Mouse (Mus musculus): ENCODE measurements around the gene Igfbp6.

DNA sequence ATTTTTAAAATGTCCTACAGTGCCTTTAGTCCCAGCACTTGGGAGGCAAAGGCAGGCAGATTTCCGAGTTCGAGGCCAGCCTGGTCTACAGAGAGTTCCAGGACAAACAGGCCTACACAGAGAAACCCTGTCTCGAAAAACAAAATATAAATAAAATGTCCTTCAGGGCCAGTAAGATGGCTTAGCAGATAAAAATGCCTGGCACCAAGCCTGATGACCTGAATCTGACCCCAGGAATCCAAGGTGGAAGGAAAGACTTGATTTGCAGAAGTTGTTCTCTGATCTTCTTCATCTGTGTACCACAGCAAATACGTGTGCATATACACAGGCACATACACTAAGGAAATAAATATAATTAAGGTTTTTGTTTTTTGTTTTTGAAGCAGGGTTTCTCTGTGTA is 51.2 kb downstream of the Igfbp6 start:
- TF ChIP-seq FLI1 (IDR thresholded peaks at IDR 0.05; ENCODE audit: low read length) = no peak
- no peak for TF ChIP-seq GATA1 (IDR thresholded peaks at IDR 0.05; ENCODE audit: borderline replicate concordance, low read length)

Data from megakaryocyte, embryonic 14.5 days (primary cell).